Mouse (Mus musculus): ENCODE measurements around the gene Acox2.

- TF ChIP-seq CTCF (IDR thresholded peaks at IDR 0.05; ENCODE audit: control insufficient read depth, insufficient read depth, insufficient replicate concordance, low read depth, low read length) (no peak), POLR2A (IDR thresholded peaks at IDR 0.05; ENCODE audit: control insufficient read depth, low read depth, low read length) (no peak)
Observed at GRCm38 (mm10) chr14:8246878-8247277, 12.3 kb downstream of the Acox2 start.

Measured in testis, adult 2 months (tissue).